Comparison of ENCODE assay signal across 8 mouse cellular contexts in genomic region chr12:112653157-112653824, GRCm38 (mm10). TPM values are rescaled to one million over a fixed set of nuclear protein-coding genes. Genes with fewer than 3 reads are reported as not detected.
DNase-seq lines count a peak whose midpoint lies in the region; ATAC-seq and TF ChIP-seq lines count a peak whose summit lies in the region.

No protein-coding gene starts in this region.

- no peaks in the 10 kb centered on the region for H3K27me3 ChIP-seq in heart, embryonic 12.5 days (replicated peaks)
- H3K27me3 ChIP-seq in kidney, embryonic 15.5 days, result no peaks in the 10 kb centered on the region
- H3K27me3 ChIP-seq in liver, adult 2 months (ENCODE audit: control insufficient read depth, insufficient read depth, low read length), result no peaks in the 10 kb centered on the region

- no peaks in the 10 kb centered on the region for H3K79me2 ChIP-seq in liver, adult 2 months (ENCODE audit: control insufficient read depth, insufficient read depth, low read length)

- no peak overlapping the region for H3K4me3 ChIP-seq in embryonic fibroblast, embryonic 13.5 days (ENCODE audit: insufficient read depth, low read length)
- H3K4me3 ChIP-seq in heart, embryonic 12.5 days, result no peak overlapping the region
- no peak overlapping the region for H3K4me3 ChIP-seq in kidney, embryonic 15.5 days (replicated peaks)
- H3K4me3 ChIP-seq in liver, adult 2 months (ENCODE audit: insufficient read depth, low read depth, low read length), result no peak overlapping the region

- TF ChIP-seq POLR2A in embryonic fibroblast, embryonic 13.5 days (IDR thresholded peaks at IDR 0.05; ENCODE audit: low read depth, low read length), result no peak
- no peak for TF ChIP-seq POLR2A in liver, adult 2 months (IDR thresholded peaks at IDR 0.05; ENCODE audit: extremely low read depth, insufficient read depth, low read length)

- peaks cover 98% of the 10 kb centered on the region for H3K36me3 ChIP-seq in heart, embryonic 12.5 days
- peaks cover 100% of the 10 kb centered on the region for H3K36me3 ChIP-seq in kidney, embryonic 15.5 days
- H3K36me3 ChIP-seq in liver, adult 2 months (ENCODE audit: control insufficient read depth, insufficient read depth, low read length), result peaks cover 4% of the 10 kb centered on the region; the same call in 1 of the 2 replicates

- H3K9me3 ChIP-seq in heart, embryonic 12.5 days (replicated peaks), result no peaks in the 10 kb centered on the region
- H3K9me3 ChIP-seq in kidney, embryonic 15.5 days (replicated peaks), result no peaks in the 10 kb centered on the region

- 37% methylated on average over 7 of the region's 7 CpGs for WGBS in heart, embryonic 12.5 days
- 41% methylated on average over 7 of the region's 7 CpGs for WGBS in kidney, embryonic 15.5 days
- 44% methylated on average over 7 of the region's 7 CpGs for WGBS in liver, adult 2 months

- no peak overlapping the region; the same call in 1 of the 2 replicates for H3K4me2 ChIP-seq in heart, embryonic 12.5 days
- no peak overlapping the region for H3K4me2 ChIP-seq in kidney, embryonic 15.5 days

- peak; percentile 71 for ATAC-seq in heart, embryonic 12.5 days (ENCODE audit: insufficient number of reproducible peaks, low FRiP score)
- ATAC-seq in kidney, embryonic 15.5 days (replicated peaks; ENCODE audit: low FRiP score), result peak; percentile 61

- no peak overlapping the region for H3K9ac ChIP-seq in heart, embryonic 12.5 days
- no peak overlapping the region for H3K9ac ChIP-seq in kidney, embryonic 15.5 days
- H3K9ac ChIP-seq in liver, adult 2 months (ENCODE audit: low read depth, low read length), result no peak overlapping the region

- no peak overlapping the region for H3K27ac ChIP-seq in embryonic fibroblast, embryonic 13.5 days (ENCODE audit: insufficient read depth, low read length)
- H3K27ac ChIP-seq in heart, embryonic 12.5 days (ENCODE audit: poor library complexity, severe bottlenecking), result peak overlapping the region; percentile 77
- no peak overlapping the region for H3K27ac ChIP-seq in kidney, embryonic 15.5 days
- no peak overlapping the region for H3K27ac ChIP-seq in liver, adult 2 months (replicated peaks; ENCODE audit: insufficient read depth, low read depth, low read length)

- H3K4me1 ChIP-seq in embryonic fibroblast, embryonic 13.5 days (ENCODE audit: control insufficient read depth, insufficient read depth, low read length), result peaks cover 5% of the 10 kb centered on the region
- H3K4me1 ChIP-seq in heart, embryonic 12.5 days (replicated peaks), result peaks cover 28% of the 10 kb centered on the region
- peaks cover 26% of the 10 kb centered on the region for H3K4me1 ChIP-seq in kidney, embryonic 15.5 days
- no peaks in the 10 kb centered on the region for H3K4me1 ChIP-seq in liver, adult 2 months (ENCODE audit: control insufficient read depth, insufficient read depth, low read length)

- DNase-seq in 3T3-L1 (ENCODE audit: low read depth, low spot score), result peak; percentile 86
- peak; percentile 85 to 89 for DNase-seq in adrenal gland, postnatal 36 days
- peak; percentile 71 for DNase-seq in liver, adult 2 months (ENCODE audit: extremely low read depth, low read depth, low spot score)
- DNase-seq in naive thymus-derived CD4-positive, alpha-beta T cell, adult 2 months (ENCODE audit: low read depth), result peak; percentile 90
- peak; percentile 81 to 91 for DNase-seq in spleen, postnatal 4 days (ENCODE audit: low spot score in 2 of 2)

- peak; percentile 74; the same call in 1 of the 2 replicates for TF ChIP-seq CTCF in embryonic fibroblast, embryonic 13.5 days (IDR thresholded peaks at IDR 0.05; ENCODE audit: borderline replicate concordance, insufficient read depth, low read length)
- peak; percentile 86 for TF ChIP-seq CTCF in liver, adult 2 months (IDR thresholded peaks at IDR 0.05; ENCODE audit: low read depth, low read length)

RNA-seq across cellular contexts. Expression of gene Siva1, which starts 8.8 kb away (rescaled TPM):
- total RNA-seq in adrenal gland, postnatal 36 days (2021), result 10 to 100 TPM; 45.4 to 46.9 TPM
- polyA plus RNA-seq in embryonic fibroblast, embryonic 13.5 days (2011; ENCODE audit: insufficient read length, low read depth, missing spikeins), result 89.1 and 93.5 TPM in 2 replicates
- polyA plus RNA-seq in heart, embryonic 12.5 days (2016; fragmentation: Nextera tagmentation; extraction: Ambion mirVana), result 99.4 and 116 TPM in 2 replicates
- 255 and 266 TPM in 2 replicates for polyA plus RNA-seq in kidney, embryonic 15.5 days (2015; fragmentation: Nextera tagmentation; extraction: Ambion mirVana)
- 11.5 and 15.4 TPM in 2 replicates for total RNA-seq in liver, adult 2 months (2014; rRNA removed)
- polyA plus RNA-seq in liver, adult 2 months (2012; rRNA removed), result 12.8 and 14.9 TPM in 2 replicates

RNA-seq across cellular contexts. Expression of gene Akt1, which starts 21.4 kb away (rescaled TPM):
- 100 to 1,000 TPM; 256 to 378 TPM for total RNA-seq in adrenal gland, postnatal 36 days (2021)
- 227 and 248 TPM in 2 replicates for polyA plus RNA-seq in embryonic fibroblast, embryonic 13.5 days (2011; ENCODE audit: insufficient read length, low read depth, missing spikeins)
- 180 and 184 TPM in 2 replicates for polyA plus RNA-seq in heart, embryonic 12.5 days (2016; fragmentation: Nextera tagmentation; extraction: Ambion mirVana)
- 53.7 and 56.7 TPM in 2 replicates for polyA plus RNA-seq in kidney, embryonic 15.5 days (2015; fragmentation: Nextera tagmentation; extraction: Ambion mirVana)
- 30.5 and 31.8 TPM in 2 replicates for total RNA-seq in liver, adult 2 months (2014; rRNA removed)
- polyA plus RNA-seq in liver, adult 2 months (2012; rRNA removed), result 56.7 and 60.5 TPM in 2 replicates

RNA-seq across cellular contexts. Expression of gene Zbtb42, which starts 25.3 kb away (rescaled TPM):
- total RNA-seq in adrenal gland, postnatal 36 days (2021), result 1 to 10 TPM; 5.0 to 9.0 TPM
- 1.2 and 1.6 TPM in 2 replicates for polyA plus RNA-seq in embryonic fibroblast, embryonic 13.5 days (2011; ENCODE audit: insufficient read length, low read depth, missing spikeins)
- polyA plus RNA-seq in heart, embryonic 12.5 days (2016; fragmentation: Nextera tagmentation; extraction: Ambion mirVana), result 4.7 and 6.4 TPM in 2 replicates
- 4.0 and 4.6 TPM in 2 replicates for polyA plus RNA-seq in kidney, embryonic 15.5 days (2015; fragmentation: Nextera tagmentation; extraction: Ambion mirVana)
- 0.83 and 1.9 TPM in 2 replicates for total RNA-seq in liver, adult 2 months (2014; rRNA removed)
- 7.9 and 10.1 TPM in 2 replicates for polyA plus RNA-seq in liver, adult 2 months (2012; rRNA removed)

RNA-seq across cellular contexts. Expression of gene Adssl1, which starts 33.4 kb away (rescaled TPM):
- total RNA-seq in adrenal gland, postnatal 36 days (2021), result 10 to 100 TPM; 21.8 to 22.7 TPM
- polyA plus RNA-seq in embryonic fibroblast, embryonic 13.5 days (2011; ENCODE audit: insufficient read length, low read depth, missing spikeins), result 2.2 and 4.8 TPM in 2 replicates
- polyA plus RNA-seq in heart, embryonic 12.5 days (2016; fragmentation: Nextera tagmentation; extraction: Ambion mirVana), result 81.7 and 86.4 TPM in 2 replicates
- polyA plus RNA-seq in kidney, embryonic 15.5 days (2015; fragmentation: Nextera tagmentation; extraction: Ambion mirVana), result 11.6 and 12.4 TPM in 2 replicates
- 20.5 and 21.7 TPM in 2 replicates for total RNA-seq in liver, adult 2 months (2014; rRNA removed)
- polyA plus RNA-seq in liver, adult 2 months (2012; rRNA removed), result 26.1 and 26.7 TPM in 2 replicates
